Mouse (Mus musculus) intestine, embryonic 16.5 days (tissue): ENCODE results near the gene Syne1. TPM values are rescaled to one million over a fixed set of nuclear protein-coding genes. Genes with fewer than 3 reads are reported as not detected.

Experiments used
- ATAC-seq: fragments of 200-750 bp; cut with Nextera tagmentation; 2 replicates; pipeline ENCODE4 v1.8.0; 2017; ENCODE audit warnings: moderate TSS enrichment, moderate library complexity
- H3K27ac ChIP-seq: fragments of 300-500 bp; sonication (generic); 2 replicates; pipeline ENCODE4 v1.5.1; 2014; ENCODE audit warnings: mild to moderate bottlenecking, low read length
- H3K27me3 ChIP-seq: fragments of 300-500 bp; sonication (generic); replicated peaks from 2 replicates; pipeline ENCODE4 v1.6.1; 2014; ENCODE audit warnings: low read length, control low read depth, mixed read lengths; ENCODE audit not compliant: control insufficient read depth, insufficient read depth
- H3K36me3 ChIP-seq: fragments of 300-500 bp; sonication (generic); 2 replicates; pipeline ENCODE4 v1.6.1; 2014; ENCODE audit warnings: low read length, control low read depth; ENCODE audit not compliant: control insufficient read depth, insufficient read depth
- H3K4me1 ChIP-seq: fragments of 300-500 bp; sonication (generic); 2 replicates; pipeline ENCODE4 v1.6.1; 2014; ENCODE audit warnings: low read length, control low read depth, mixed read lengths; ENCODE audit not compliant: control insufficient read depth, insufficient read depth
- H3K4me2 ChIP-seq: fragments of 300-500 bp; sonication (generic); 2 replicates; pipeline ENCODE4 v1.6.1; 2014; ENCODE audit warnings: low read depth, low read length, control low read depth
- H3K4me3 ChIP-seq: fragments of 300-500 bp; sonication (generic); 2 replicates; pipeline ENCODE4 v1.5.1; 2014; ENCODE audit warnings: mild to moderate bottlenecking, low read length
- H3K9ac ChIP-seq: fragments of 300-500 bp; sonication (generic); 2 replicates; pipeline ENCODE4 v1.6.1; 2014; ENCODE audit warnings: low read depth, low read length
- H3K9me3 ChIP-seq: fragments of 300-500 bp; sonication (generic); 2 replicates; pipeline ENCODE4 v1.6.1; 2016; ENCODE audit warnings: low read length, control low read depth; ENCODE audit not compliant: control insufficient read depth
- WGBS: fragments of 180-500 bp; shearing (Covaris S2); extraction: QIAGEN DNeasy Blood & Tissue Kit; methylation state at CpG from one replicate; pipeline ENCODE4 v1.1.7; 2014; 5-methylcytosine and 5-hydroxymethylcytosine counted together
- polyA plus RNA-seq: library from polyadenylated mRNA; unstranded; fragments of >200 nt; fragmentation: Nextera tagmentation; extraction: Ambion mirVana; gene quantifications from 2 replicates; pipeline ENCODE4 v1.2.1, GENCODE M21; 2015

Syne1 gene
- polyA plus RNA-seq, 1 experiment from 2014 or later = 4.7 TPM

- Histone ChIP-seq H3K36me3 (no peaks in the 10 kb centered on the region), H3K4me2 (no peak overlapping the region), H3K4me3 (no peak overlapping the region), H3K9me3 (no peaks in the 10 kb centered on the region), H3K9ac (no peak overlapping the region), H3K27me3 (no peaks in the 10 kb centered on the region), H3K4me1 (no peaks in the 10 kb centered on the region), H3K27ac (0 out of 2 replicates have a peak overlapping the region, but pooled peaks have one; percentile 2)
- 76% methylated on average over 4 of the region's 4 CpGs for WGBS
- no peak for ATAC-seq
These were observed 411.4 kb downstream of the Syne1 start for GRCm38 (mm10) chr10:5139932-5140264.

GRCm38 (mm10) chr10:5139246-5139931 is 411.9 kb downstream of the Syne1 start:
- Histone ChIP-seq H3K9me3 (no peaks in the 10 kb centered on the region), H3K4me3 (no peak overlapping the region), H3K27me3 (no peaks in the 10 kb centered on the region), H3K9ac (no peak overlapping the region), H3K36me3 (no peaks in the 10 kb centered on the region), H3K27ac (no peak overlapping the region), H3K4me1 (no peaks in the 10 kb centered on the region), H3K4me2 (no peak overlapping the region)
- peak; percentile 48 for ATAC-seq
- 71% methylated on average over 3 of the region's 3 CpGs for WGBS

GRCm38 (mm10) chr10:5132050-5132449 is 419.2 kb downstream of the Syne1 start:
- 82% methylated on average over 3 of the region's 3 CpGs for WGBS
- no peak overlapping the region for H3K27ac ChIP-seq
- H3K9ac ChIP-seq = no peak overlapping the region
- no peak overlapping the region for H3K4me3 ChIP-seq
- H3K36me3 ChIP-seq = 0 out of 2 replicates have a peak, but pooled peaks cover 3% of the 10 kb centered on the region
- H3K4me1 ChIP-seq = no peaks in the 10 kb centered on the region
- no peak for ATAC-seq
- no peaks in the 10 kb centered on the region for H3K9me3 ChIP-seq
- no peaks in the 10 kb centered on the region for H3K27me3 ChIP-seq
- no peak overlapping the region for H3K4me2 ChIP-seq

- 64% methylated on average over 1 of the region's 1 CpGs for WGBS
- peak; percentile 64 for ATAC-seq
- no peak overlapping the region for H3K4me3 ChIP-seq
These were observed 420.8 kb downstream of the Syne1 start for GRCm38 (mm10) chr10:5130495-5130894.

GRCm38 (mm10) chr10:5124757-5125156 is 426.5 kb downstream of the Syne1 start:
- Histone ChIP-seq H3K4me3 (no peak overlapping the region), H3K27ac (no peak overlapping the region), H3K4me1 (no peaks in the 10 kb centered on the region), H3K4me2 (no peak overlapping the region), H3K9me3 (no peaks in the 10 kb centered on the region), H3K27me3 (no peaks in the 10 kb centered on the region), H3K9ac (no peak overlapping the region), H3K36me3 (no peaks in the 10 kb centered on the region)
- WGBS = 96% methylated on average over 7 of the region's 7 CpGs
- no peak for ATAC-seq

More at GRCm38 (mm10) chr10:5130495-5130894, 420.8 kb downstream of the Syne1 start:
- no peaks in the 10 kb centered on the region for H3K9me3 ChIP-seq
- no peaks in the 10 kb centered on the region for H3K27me3 ChIP-seq
- no peak overlapping the region for H3K4me2 ChIP-seq
- H3K27ac ChIP-seq = no peak overlapping the region
- 0 out of 2 replicates have a peak, but pooled peaks cover 3% of the 10 kb centered on the region for H3K36me3 ChIP-seq
- no peak overlapping the region for H3K9ac ChIP-seq
- no peaks in the 10 kb centered on the region for H3K4me1 ChIP-seq

GRCm38 (mm10) chr10:5116720-5117119 is 434.6 kb downstream of the Syne1 start:
- no peak for ATAC-seq

GRCm38 (mm10) chr10:5116155-5116554 is 435.1 kb downstream of the Syne1 start:
- Histone ChIP-seq H3K36me3 (no peaks in the 10 kb centered on the region), H3K4me1 (no peaks in the 10 kb centered on the region), H3K27me3 (no peaks in the 10 kb centered on the region), H3K27ac (no peak overlapping the region), H3K9me3 (no peaks in the 10 kb centered on the region), H3K9ac (no peak overlapping the region), H3K4me2 (no peak overlapping the region), H3K4me3 (no peak overlapping the region)
- 0 out of 2 replicates have a peak, but pooled peaks have one; percentile 28 for ATAC-seq
- WGBS = 79% methylated on average over 5 of the region's 5 CpGs

More at GRCm38 (mm10) chr10:5116720-5117119, 434.6 kb downstream of the Syne1 start:
- Histone ChIP-seq H3K9me3 (no peaks in the 10 kb centered on the region), H3K36me3 (no peaks in the 10 kb centered on the region), H3K4me1 (no peaks in the 10 kb centered on the region), H3K9ac (no peak overlapping the region), H3K27me3 (no peaks in the 10 kb centered on the region), H3K27ac (no peak overlapping the region), H3K4me3 (no peak overlapping the region), H3K4me2 (no peak overlapping the region)
- 55% methylated on average over 6 of the region's 6 CpGs for WGBS

GRCm38 (mm10) chr10:5110773-5111172 is 440.5 kb downstream of the Syne1 start:
- 0 out of 2 replicates have a peak, but pooled peaks cover 2% of the 10 kb centered on the region for H3K36me3 ChIP-seq
- WGBS = 82% methylated on average over 5 of the region's 5 CpGs
- no peak for ATAC-seq

GRCm38 (mm10) chr10:5097754-5098137 is 453.5 kb downstream of the Syne1 start:
- Histone ChIP-seq H3K36me3 (no peaks in the 10 kb centered on the region), H3K4me3 (no peak overlapping the region), H3K9me3 (no peaks in the 10 kb centered on the region), H3K27ac (no peak overlapping the region), H3K9ac (no peak overlapping the region), H3K4me2 (no peak overlapping the region), H3K27me3 (no peaks in the 10 kb centered on the region), H3K4me1 (no peaks in the 10 kb centered on the region)
- WGBS = 75% methylated on average over 2 of the region's 2 CpGs
- ATAC-seq = no peak

More at GRCm38 (mm10) chr10:5110773-5111172, 440.5 kb downstream of the Syne1 start:
- H3K4me3 ChIP-seq = no peak overlapping the region
- no peaks in the 10 kb centered on the region for H3K4me1 ChIP-seq
- H3K9me3 ChIP-seq = no peaks in the 10 kb centered on the region
- H3K9ac ChIP-seq = no peak overlapping the region
- H3K27ac ChIP-seq = no peak overlapping the region
- no peaks in the 10 kb centered on the region for H3K27me3 ChIP-seq
- no peak overlapping the region for H3K4me2 ChIP-seq
